Mouse (Mus musculus) intestine, embryonic 16.5 days (tissue): ENCODE results near the gene Arhgef11. TPM values are rescaled to one million over a fixed set of nuclear protein-coding genes. Genes with fewer than 3 reads are reported as not detected.
"Not testable (repeated sequence)": the region's sequence is repeated elsewhere in the genome, so short reads cannot be mapped to it uniquely, and the experiment has no call there.

ENCODE experiments used
- ATAC-seq: fragments of 200-750 bp; cut with Nextera tagmentation; 2 replicates; pipeline ENCODE4 v1.8.0; 2017; ENCODE audit warnings: moderate TSS enrichment, moderate library complexity
- H3K27ac ChIP-seq: fragments of 300-500 bp; sonication (generic); 2 replicates; pipeline ENCODE4 v1.5.1; 2014; ENCODE audit warnings: mild to moderate bottlenecking, low read length
- H3K27me3 ChIP-seq: fragments of 300-500 bp; sonication (generic); replicated peaks from 2 replicates; pipeline ENCODE4 v1.6.1; 2014; ENCODE audit warnings: low read length, control low read depth, mixed read lengths; ENCODE audit not compliant: control insufficient read depth, insufficient read depth
- H3K36me3 ChIP-seq: fragments of 300-500 bp; sonication (generic); 2 replicates; pipeline ENCODE4 v1.6.1; 2014; ENCODE audit warnings: low read length, control low read depth; ENCODE audit not compliant: control insufficient read depth, insufficient read depth
- H3K4me1 ChIP-seq: fragments of 300-500 bp; sonication (generic); 2 replicates; pipeline ENCODE4 v1.6.1; 2014; ENCODE audit warnings: low read length, control low read depth, mixed read lengths; ENCODE audit not compliant: control insufficient read depth, insufficient read depth
- H3K4me2 ChIP-seq: fragments of 300-500 bp; sonication (generic); 2 replicates; pipeline ENCODE4 v1.6.1; 2014; ENCODE audit warnings: low read depth, low read length, control low read depth
- H3K4me3 ChIP-seq: fragments of 300-500 bp; sonication (generic); 2 replicates; pipeline ENCODE4 v1.5.1; 2014; ENCODE audit warnings: mild to moderate bottlenecking, low read length
- H3K9ac ChIP-seq: fragments of 300-500 bp; sonication (generic); 2 replicates; pipeline ENCODE4 v1.6.1; 2014; ENCODE audit warnings: low read depth, low read length
- H3K9me3 ChIP-seq: fragments of 300-500 bp; sonication (generic); 2 replicates; pipeline ENCODE4 v1.6.1; 2016; ENCODE audit warnings: low read length, control low read depth; ENCODE audit not compliant: control insufficient read depth
- WGBS: fragments of 180-500 bp; shearing (Covaris S2); extraction: QIAGEN DNeasy Blood & Tissue Kit; methylation state at CpG from one replicate; pipeline ENCODE4 v1.1.7; 2014; 5-methylcytosine and 5-hydroxymethylcytosine counted together
- polyA plus RNA-seq: library from polyadenylated mRNA; unstranded; fragments of >200 nt; fragmentation: Nextera tagmentation; extraction: Ambion mirVana; gene quantifications from 2 replicates; pipeline ENCODE4 v1.2.1, GENCODE M21; 2015

Gene Arhgef11
- 11.6 and 12.4 TPM in 2 replicates for polyA plus RNA-seq

DNA sequence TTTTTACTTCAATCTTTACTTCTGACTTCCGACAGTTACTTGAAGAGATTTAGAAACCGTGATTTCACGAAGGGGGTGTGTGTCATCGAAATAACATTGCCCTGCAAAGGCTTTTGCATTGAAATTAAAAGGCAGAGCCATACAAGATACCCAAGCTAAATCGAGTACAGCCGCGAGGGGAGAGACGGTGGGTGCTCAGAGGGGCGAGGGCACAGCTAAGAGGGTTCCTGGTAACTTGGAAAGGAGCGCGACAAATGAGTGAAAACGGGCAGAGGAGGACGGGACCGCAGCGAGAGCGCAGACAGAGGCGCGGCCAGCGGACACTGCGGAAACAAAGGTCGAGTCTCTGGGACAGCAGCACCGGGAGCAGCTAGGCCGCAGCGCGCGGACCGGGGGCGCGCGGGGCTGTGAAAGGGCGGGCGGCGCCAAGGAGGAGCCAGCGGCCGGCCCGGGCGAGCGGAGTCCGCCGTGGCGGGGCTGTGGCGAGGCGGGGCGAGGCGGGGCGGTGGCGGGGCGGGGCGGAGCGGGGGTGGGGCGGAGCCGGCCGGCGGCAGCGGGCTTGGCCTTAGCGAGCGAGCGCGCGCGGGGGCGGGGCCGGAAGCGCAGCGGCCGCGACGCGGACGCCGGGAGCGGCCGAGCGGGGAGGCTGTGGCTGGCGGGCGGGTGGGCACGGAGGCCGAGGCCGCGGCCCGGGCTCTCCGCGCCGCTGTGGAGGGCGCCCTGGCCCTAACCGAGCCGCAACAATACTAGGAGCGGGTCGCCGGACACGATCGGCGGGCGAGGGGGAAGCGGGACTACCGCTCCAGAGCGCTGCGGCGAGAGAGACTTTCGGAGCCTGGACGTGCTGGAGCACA lies at the start of gene Arhgef11:
Arhgef11 (plus strand) TSS at position 603 of the 854 bp plus-strand sequence.
- 1% methylated on average over 92 of the region's 101 CpGs for WGBS
- Histone ChIP-seq H3K27ac (peak within 1 kb of the TSS; percentile 92), H3K4me2 (peak within 1 kb of the TSS; percentile 98), H3K4me3 (peak within 1 kb of the TSS; percentile 89), H3K27me3 (no peaks in the 10 kb centered on the region), H3K4me1 (peaks cover 20% of the 10 kb centered on the region), H3K9me3 (no peaks in the 10 kb centered on the region), H3K9ac (peak within 1 kb of the TSS; percentile 96), H3K36me3 (no peaks in the 10 kb centered on the region)
- ATAC-seq = peak; percentile 90

DNA sequence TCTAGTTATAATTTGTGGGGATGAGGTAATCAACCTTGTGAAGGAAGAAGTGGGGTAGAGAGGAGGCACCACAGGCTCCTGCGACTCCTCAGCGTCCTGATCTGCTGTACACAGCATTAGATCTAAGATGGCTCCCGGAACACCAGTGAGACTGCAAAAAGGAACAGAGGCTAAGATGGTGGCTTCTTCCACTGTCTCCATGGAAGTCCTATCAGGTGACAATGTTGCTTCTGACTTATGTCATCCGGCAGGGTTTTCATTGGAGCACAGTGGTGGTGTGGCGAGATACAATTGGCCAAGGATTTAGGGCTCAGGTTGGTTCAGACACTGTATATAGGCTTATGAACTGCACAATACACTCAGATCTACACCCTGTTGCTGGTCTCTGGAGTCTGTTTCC lies 48.7 kb upstream of the Arhgef11 start:
- no peaks in the 10 kb centered on the region for H3K9me3 ChIP-seq
- no peak overlapping the region for H3K27ac ChIP-seq
- H3K27me3 ChIP-seq = no peaks in the 10 kb centered on the region
- ATAC-seq = no peak
- H3K4me3 ChIP-seq = no peak overlapping the region
- H3K36me3 ChIP-seq = no peaks in the 10 kb centered on the region
- H3K9ac ChIP-seq = no peak overlapping the region
- WGBS = 93% methylated on average over 5 of the region's 5 CpGs
- H3K4me2 ChIP-seq = no peak overlapping the region
- peaks cover 7% of the 10 kb centered on the region; the same call in 1 of the 2 replicates for H3K4me1 ChIP-seq

DNA sequence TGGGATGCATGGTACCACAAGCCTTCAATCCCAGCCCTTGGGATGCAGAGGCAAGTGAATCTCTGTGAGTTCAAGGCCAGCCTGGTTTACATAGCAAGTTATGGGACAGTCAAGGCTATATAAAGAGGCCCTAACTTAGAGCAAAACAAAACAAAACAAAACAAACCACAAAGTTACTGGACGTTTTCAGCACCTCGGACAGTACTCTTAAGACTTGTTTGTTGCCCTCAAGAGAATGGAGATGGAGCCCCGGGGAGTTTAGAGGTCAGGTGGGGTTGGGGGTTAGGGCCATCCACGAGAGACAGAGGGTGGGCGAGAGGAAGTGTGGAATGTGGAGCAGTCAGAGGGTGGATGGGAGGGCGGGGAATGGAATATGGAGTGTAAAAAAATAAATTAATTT lies 41.6 kb upstream of the Arhgef11 start:
- no peak overlapping the region for H3K9ac ChIP-seq
- 28% methylated on average over 6 of the region's 6 CpGs for WGBS
- ATAC-seq = no peak
- no peaks in the 10 kb centered on the region for H3K27me3 ChIP-seq
- H3K9me3 ChIP-seq = peaks cover 4% of the 10 kb centered on the region; the same call in 1 of the 2 replicates
- H3K36me3 ChIP-seq = no peaks in the 10 kb centered on the region
- H3K4me2 ChIP-seq = no peak overlapping the region
- H3K4me3 ChIP-seq = no peak overlapping the region
- no peaks in the 10 kb centered on the region for H3K4me1 ChIP-seq
- no peak overlapping the region for H3K27ac ChIP-seq

DNA sequence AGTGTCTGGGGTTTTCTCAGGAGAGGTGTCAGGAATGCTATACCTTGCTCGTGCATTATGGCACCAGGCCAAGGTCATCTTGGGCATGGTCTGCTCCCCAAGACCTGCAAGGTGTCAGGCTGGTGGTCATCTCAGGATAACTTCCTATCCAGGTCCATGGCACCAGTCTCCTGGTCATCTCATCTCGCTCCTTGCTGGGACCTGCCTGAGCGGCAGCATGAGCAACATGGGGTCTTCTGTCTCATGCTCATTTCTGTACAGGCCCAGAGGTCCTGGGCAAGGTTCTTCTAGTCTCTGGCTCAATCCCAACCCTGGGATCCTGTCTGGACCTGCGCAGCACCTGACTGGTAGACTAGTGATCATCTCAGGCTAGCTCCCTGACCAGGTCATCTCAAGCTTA lies 35.1 kb upstream of the Arhgef11 start:
- Histone ChIP-seq H3K4me2 (no peak overlapping the region), H3K27me3 (no peaks in the 10 kb centered on the region), H3K9me3 (peaks cover 4% of the 10 kb centered on the region; the same call in 1 of the 2 replicates), H3K27ac (no peak overlapping the region), H3K9ac (no peak overlapping the region), H3K4me3 (no peak overlapping the region), H3K4me1 (no peaks in the 10 kb centered on the region), H3K36me3 (no peaks in the 10 kb centered on the region)
- WGBS = 90% methylated on average over 4 of the region's 4 CpGs
- ATAC-seq = no peak

DNA sequence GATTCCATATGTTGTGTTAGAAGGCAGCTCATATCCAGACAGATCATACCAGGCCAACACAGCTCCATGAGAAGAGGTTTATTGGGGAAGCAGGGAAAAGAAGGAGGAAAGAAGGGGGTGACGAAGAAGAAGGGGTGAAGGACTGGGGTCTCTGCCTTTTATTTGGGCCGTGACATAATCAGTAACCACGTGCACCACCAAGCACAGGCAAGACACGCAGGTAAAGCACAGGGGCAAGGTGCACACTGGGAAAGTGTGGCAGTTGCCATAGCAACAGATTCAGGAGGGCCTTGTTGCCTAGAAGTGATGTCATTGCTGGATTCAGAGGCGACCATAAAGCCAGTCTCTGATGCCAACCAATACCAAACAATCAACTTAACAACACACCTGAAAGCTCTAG lies 23.6 kb upstream of the Arhgef11 start:
- no peak for ATAC-seq
- Histone ChIP-seq H3K4me1 (no peaks in the 10 kb centered on the region), H3K27me3 (no peaks in the 10 kb centered on the region), H3K4me3 (no peak overlapping the region), H3K36me3 (no peaks in the 10 kb centered on the region), H3K4me2 (no peak overlapping the region), H3K9me3 (no peaks in the 10 kb centered on the region), H3K27ac (no peak overlapping the region), H3K9ac (no peak overlapping the region)
- WGBS = 75% methylated on average over 5 of the region's 5 CpGs

DNA sequence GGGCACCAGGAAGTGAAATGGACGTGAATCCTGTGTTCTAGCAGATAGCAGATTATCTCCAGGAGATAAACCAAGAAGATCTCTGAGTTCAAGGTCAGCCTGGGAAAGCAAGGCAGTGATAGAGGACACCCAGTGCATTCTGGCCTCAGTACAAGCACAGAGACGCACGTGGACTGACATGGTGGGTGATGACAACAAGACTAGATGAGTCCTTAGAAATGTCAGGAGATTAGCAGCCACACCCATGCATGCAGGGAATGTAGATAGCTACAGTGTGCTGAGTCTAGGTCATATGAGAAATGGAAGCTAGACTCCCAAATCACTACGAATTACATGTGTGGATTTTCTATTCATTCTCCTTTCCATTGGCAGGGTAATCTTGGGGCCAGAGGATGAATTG lies 22.0 kb upstream of the Arhgef11 start:
- not testable (repeated sequence) for H3K27me3 ChIP-seq, H3K27ac ChIP-seq, H3K4me2 ChIP-seq, H3K9ac ChIP-seq, H3K9me3 ChIP-seq, H3K4me3 ChIP-seq, H3K36me3 ChIP-seq, H3K4me1 ChIP-seq, ATAC-seq
- WGBS = 73% methylated on average over 4 of the region's 4 CpGs

DNA sequence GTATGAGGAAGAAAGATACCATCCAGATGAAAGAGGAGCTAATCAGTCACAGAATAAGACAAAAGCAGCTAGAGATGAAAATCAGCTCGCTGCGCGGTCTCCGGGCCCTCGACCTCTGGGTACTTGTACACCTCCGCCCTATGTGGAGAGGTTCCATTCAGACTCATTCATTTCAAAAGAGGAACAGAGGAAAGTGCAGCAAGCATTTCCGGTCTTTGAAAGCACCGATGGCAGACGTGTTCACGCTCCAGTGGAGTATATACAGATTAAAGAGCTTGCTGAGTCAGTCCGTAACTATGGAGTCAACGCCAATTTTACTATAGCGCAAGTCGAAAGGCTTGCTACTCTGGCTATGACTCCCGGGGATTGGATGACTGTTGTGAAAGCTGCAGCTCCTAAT lies 16.3 kb upstream of the Arhgef11 start:
- not testable (repeated sequence) for H3K9ac ChIP-seq, H3K9me3 ChIP-seq, H3K4me2 ChIP-seq, H3K4me1 ChIP-seq, H3K27ac ChIP-seq, H3K36me3 ChIP-seq, H3K27me3 ChIP-seq, ATAC-seq, H3K4me3 ChIP-seq
- WGBS = 95% methylated on average over 15 of the region's 15 CpGs

DNA sequence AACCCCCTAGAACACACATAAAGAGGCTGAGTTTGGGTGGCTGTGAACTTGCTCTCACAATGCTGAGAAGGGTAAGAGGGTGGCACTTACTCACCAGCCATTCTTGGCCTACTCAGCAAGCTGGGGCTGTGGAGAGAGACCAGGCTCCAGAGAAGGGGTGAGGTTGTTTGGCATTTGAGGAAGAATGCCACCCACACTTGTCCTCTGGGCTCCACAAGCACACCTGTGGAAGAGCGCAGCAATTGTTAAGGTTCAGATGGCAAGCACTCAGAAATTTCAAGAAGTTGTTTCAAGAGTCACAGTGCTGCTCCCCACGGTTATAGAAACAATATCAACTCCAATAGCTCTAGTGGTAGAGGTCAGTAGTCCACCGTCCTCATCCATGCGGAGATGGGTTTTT lies 1.0 kb upstream of the Arhgef11 start:
- H3K4me3 ChIP-seq = peak overlapping the region; percentile 89; the same call in 1 of the 2 replicates
- H3K27ac ChIP-seq = peak overlapping the region; percentile 91; the same call in 1 of the 2 replicates
- no peaks in the 10 kb centered on the region for H3K9me3 ChIP-seq
- peak overlapping the region; percentile 96 for H3K9ac ChIP-seq
- peaks cover 18% of the 10 kb centered on the region for H3K4me1 ChIP-seq
- ATAC-seq = no peak
- 56% methylated on average over 4 of the region's 4 CpGs for WGBS
- no peaks in the 10 kb centered on the region for H3K36me3 ChIP-seq
- H3K4me2 ChIP-seq = peak overlapping the region; percentile 64; the same call in 1 of the 2 replicates
- no peaks in the 10 kb centered on the region for H3K27me3 ChIP-seq

DNA sequence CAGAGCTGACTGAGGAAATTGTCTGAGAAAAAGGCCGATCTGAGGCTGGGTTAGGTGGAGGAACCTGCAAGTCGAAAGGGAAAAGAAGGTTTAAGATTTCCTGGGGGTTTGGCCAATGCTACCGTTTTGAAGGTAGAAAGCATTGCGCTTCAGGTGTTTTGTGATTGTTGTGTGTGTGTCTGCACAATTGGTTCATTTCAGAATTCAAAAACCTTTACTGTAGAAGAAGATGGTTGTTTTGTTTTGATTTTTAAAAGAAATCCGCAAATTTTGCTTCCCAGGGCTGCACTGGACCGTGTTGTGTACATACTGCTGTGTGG lies 412 bp downstream of the Arhgef11 start:
- peak overlapping the region; percentile 92 for H3K27ac ChIP-seq
- H3K4me2 ChIP-seq = peak overlapping the region; percentile 98
- no peak for ATAC-seq
- WGBS = under 1% methylated on average over 6 of the region's 6 CpGs
- no peaks in the 10 kb centered on the region for H3K9me3 ChIP-seq
- H3K36me3 ChIP-seq = no peaks in the 10 kb centered on the region
- peaks cover 23% of the 10 kb centered on the region for H3K4me1 ChIP-seq
- no peaks in the 10 kb centered on the region for H3K27me3 ChIP-seq
- peak overlapping the region; percentile 96 for H3K9ac ChIP-seq
- H3K4me3 ChIP-seq = peak overlapping the region; percentile 89
